Mouse (Mus musculus) kidney, adult 2 months (tissue): ENCODE results near the gene Mpp3.

Source experiments
- CTCF ChIP-seq: fragments of 200-500 bp; conservative IDR thresholded peaks from 2 replicates; pipeline ENCODE4 v1.5.1; 2011; ENCODE audit warnings: low read depth, mild to moderate bottlenecking, control low read depth, low read length, moderate library complexity, mixed read lengths; ENCODE audit not compliant: insufficient read depth, insufficient read length
- POLR2A ChIP-seq: fragments of 200-500 bp; IDR thresholded peaks from one replicate; pipeline ENCODE4 v1.6.1; 2011; ENCODE audit warnings: low read depth, low read length, control low read depth

DNA sequence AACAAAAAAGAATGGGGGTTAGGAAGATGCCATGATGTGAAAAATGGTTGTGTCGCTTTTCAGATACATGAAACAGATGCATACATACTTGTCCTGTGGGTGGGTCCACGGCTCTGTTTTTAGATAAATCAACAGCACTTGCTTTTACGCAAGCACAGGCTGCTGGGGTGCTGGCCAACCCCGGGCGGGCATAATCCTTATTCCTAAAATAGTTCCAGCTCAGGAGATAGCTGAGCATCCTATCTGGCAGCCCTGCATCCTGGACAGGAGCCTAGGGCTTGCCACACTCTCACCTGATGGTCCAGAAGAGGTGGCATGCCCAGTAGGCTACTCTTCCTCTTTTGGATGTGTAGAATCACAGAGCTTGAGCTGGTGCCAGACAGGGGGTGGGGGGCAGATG, 78.2 kb downstream of the Mpp3 start:
- TF ChIP-seq CTCF (no peak), POLR2A (no peak)
